Mouse (Mus musculus): ENCODE results near the gene Pklr. TPM values are rescaled to one million over a fixed set of nuclear protein-coding genes. Genes with fewer than 3 reads are reported as not detected.
A peak's percentile ranks its signal among the peaks of the same experiment; 100 is the strongest.

Pklr gene
- total RNA-seq (2017): 1.9 and 15.5 TPM in 2 replicates

- no peak for ATAC-seq (replicated peaks in 1 of 2; ENCODE audit: insufficient read depth in 1 of 2, low FRiP score in 2 of 2, low TSS enrichment in 1 of 2, low read depth in 1 of 2, poor library complexity in 2 of 2, severe bottlenecking in 2 of 2)
Observed at GRCm38 (mm10) chr3:89135958-89136357, at the start of gene Pklr. Pklr (plus strand) TSS chr3:89136142.

DNA sequence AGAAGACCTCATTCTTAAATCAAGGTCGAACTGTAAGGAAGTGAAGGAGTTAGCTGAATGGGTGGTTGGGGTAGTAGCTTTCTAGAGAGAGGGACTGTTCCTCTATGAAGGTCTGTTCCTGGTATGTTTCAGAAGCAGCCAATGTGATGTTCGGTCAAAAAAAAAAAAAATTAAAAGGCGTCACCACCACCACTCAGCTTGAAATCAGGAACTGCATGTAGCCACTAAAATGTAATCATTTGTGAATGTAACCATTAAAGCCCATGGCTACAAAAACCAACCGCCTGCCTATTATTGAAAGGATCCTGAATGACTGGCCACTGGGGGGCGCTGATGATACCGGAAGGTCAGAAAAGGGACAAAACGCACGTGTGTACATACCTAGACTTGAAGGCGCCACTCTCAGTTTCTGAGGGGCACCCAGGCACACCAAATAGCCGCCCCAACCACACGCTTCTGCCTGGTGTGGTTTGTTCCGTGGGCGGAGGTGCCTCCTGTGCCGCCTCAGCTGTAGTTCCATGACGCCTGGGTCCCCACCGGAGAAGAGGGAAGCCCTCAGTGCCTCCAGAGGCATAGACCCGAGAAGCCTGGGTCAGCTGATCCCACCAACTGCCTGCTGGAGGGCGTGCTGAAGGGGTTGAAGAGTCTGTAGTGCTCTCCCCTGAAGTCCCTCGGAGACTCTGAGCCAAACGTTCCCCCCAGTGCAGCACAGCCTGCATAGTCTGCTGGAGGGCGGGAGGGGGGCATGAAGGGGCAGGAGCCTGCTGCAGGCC is 48.4 kb upstream of the Pklr start:
- ATAC-seq (replicated peaks in 1 of 2; ENCODE audit: insufficient read depth in 1 of 2, low FRiP score in 2 of 2, low TSS enrichment in 1 of 2, low read depth in 1 of 2, poor library complexity in 2 of 2, severe bottlenecking in 2 of 2): peak; percentile 24 to 46; a peak in 3 of 4 replicates

DNA sequence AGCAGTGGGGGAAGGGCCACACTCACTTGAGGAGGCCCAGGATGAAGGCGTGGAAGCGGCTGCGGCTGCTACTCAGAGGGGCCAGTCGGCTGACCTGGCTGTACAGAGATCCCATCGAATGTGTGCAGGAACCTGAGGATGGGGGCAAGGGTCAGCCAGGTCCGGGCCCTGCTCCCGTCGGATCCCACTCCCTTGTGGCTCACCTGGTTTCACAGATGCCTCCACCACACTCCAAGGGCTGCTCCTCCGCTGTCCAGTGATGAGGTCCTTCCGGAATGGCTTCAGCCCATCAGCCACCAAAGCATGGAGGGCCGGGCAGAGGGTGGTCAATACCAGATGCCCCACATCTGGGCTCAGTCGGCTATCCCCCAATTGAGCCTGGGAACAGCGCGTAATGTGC is 47.0 kb upstream of the Pklr start:
- ATAC-seq (replicated peaks in 1 of 2; ENCODE audit: insufficient read depth in 1 of 2, low FRiP score in 2 of 2, low TSS enrichment in 1 of 2, low read depth in 1 of 2, poor library complexity in 2 of 2, severe bottlenecking in 2 of 2): no peak

- peak; percentile 85 to 89 for ATAC-seq (replicated peaks in 1 of 2; ENCODE audit: insufficient read depth in 1 of 2, low FRiP score in 2 of 2, low TSS enrichment in 1 of 2, low read depth in 1 of 2, poor library complexity in 2 of 2, severe bottlenecking in 2 of 2)
Observed at GRCm38 (mm10) chr3:89089882-89090591, 45.9 kb upstream of the Pklr start.

DNA sequence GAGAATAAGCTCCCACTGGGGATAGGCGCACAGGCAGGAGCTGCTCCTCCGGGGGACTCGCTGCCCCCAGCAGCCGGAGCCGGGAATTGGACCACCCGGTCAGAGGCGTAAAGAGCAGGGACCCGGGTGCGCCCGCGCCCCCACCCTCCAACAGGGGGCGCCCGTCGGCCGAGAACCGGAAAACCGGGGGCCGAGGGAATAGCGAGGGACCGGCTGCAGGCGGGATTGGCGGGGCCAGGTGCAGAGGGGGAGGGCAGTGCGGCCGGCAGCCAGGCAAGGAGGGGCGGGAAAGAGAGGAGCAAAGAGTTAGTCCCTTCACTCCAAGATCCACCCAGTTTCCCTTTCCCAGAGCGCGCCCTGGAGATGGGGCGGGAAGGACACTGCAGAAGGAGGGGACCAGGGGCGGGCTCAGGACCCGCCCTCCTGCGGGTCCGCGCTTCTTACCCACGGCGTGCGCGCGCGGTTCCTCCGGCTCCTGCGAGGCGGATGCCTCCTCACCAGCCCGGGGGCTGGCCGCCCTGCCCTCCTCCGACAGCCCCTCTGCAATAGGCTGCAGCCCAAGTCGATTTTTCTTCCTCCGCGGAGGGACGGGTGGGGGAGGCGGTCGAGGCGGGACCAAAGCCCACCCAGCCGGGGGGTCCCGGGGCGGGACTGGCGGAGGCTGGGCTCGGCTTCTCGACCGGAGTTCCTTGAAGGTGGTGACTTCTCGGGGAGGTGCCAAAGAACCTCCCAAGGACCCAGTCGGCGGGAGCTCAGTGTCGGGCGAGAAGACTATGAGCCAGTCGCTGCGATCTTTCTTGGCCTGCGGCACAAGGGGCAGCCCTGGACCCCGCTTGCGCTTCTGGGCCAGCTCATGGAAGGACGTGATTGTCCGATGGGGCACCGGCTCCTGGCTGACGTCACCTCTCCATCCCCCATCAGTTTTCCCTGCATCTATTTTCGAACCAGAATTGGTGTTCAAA is 45.0 kb upstream of the Pklr start:
- ATAC-seq (replicated peaks in 1 of 2; ENCODE audit: insufficient read depth in 1 of 2, low FRiP score in 2 of 2, low TSS enrichment in 1 of 2, low read depth in 1 of 2, poor library complexity in 2 of 2, severe bottlenecking in 2 of 2): no peak; a peak in 1 of 4 replicates

DNA sequence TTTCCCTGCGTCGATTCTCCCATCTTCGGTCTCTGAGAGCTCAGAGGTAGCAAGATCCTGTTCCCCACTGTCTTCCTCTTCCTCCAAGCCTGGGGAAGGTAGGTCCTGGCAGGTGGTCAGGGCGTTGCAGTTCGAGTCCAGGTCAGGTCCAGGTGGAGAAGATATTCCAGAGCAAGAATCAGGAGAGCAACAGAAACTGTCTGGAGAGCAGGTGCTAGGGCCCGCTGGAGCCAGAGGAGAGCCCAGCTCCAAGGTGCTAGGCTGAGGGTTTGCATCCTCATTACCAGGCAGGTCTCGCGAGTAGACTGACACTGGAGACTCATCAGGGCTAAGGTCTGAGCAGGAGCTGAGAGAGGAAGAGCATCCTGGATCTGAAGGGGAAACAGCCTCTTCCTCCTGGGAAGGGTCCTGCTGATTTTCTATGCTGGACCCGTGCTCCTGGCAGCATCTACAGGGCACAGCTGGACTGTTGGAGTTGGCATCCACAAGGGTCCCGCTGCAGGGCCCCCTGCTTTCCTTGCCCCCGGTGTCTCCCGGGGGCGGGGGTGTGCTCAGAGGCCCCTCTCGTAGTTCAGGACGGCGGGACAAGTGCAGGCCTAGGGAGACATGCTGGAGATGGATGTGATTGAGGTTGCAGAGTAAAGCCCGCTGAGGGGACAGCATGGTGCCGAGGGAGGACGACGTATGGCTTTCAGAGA is 44.0 kb upstream of the Pklr start:
- ATAC-seq (replicated peaks in 1 of 2; ENCODE audit: insufficient read depth in 1 of 2, low FRiP score in 2 of 2, low TSS enrichment in 1 of 2, low read depth in 1 of 2, poor library complexity in 2 of 2, severe bottlenecking in 2 of 2): no peak

- no peak for ATAC-seq (replicated peaks in 1 of 2; ENCODE audit: insufficient read depth in 1 of 2, low FRiP score in 2 of 2, low TSS enrichment in 1 of 2, low read depth in 1 of 2, poor library complexity in 2 of 2, severe bottlenecking in 2 of 2)
Observed at GRCm38 (mm10) chr3:89092509-89093090, 43.3 kb upstream of the Pklr start.

DNA sequence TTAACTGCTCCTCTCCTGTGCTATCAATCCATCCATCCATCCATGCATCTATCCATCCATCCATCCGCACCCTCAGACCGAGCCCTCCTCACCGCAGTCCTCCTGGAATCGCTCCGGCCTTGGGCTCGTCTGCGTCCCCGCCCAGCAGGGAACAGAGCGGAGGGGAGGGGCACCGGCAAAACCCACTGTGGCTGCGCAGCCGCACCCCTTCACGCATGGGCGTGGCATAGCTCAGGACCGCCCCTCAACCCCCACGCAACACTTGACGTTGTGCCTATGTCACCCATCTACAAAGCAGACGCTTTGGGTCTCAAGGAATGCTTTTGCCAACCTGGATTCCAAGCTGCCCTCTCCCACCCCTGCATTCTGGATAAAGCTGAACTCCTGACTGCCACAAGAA is 42.8 kb upstream of the Pklr start, which contains the start of gene Rusc1:
Gene Rusc1 (minus strand): TSS at position 137 of the 400 bp plus-strand sequence.
- peak; percentile 37 to 43; a peak in 3 of 4 replicates for ATAC-seq (replicated peaks in 1 of 2; ENCODE audit: insufficient read depth in 1 of 2, low FRiP score in 2 of 2, low TSS enrichment in 1 of 2, low read depth in 1 of 2, poor library complexity in 2 of 2, severe bottlenecking in 2 of 2)

DNA sequence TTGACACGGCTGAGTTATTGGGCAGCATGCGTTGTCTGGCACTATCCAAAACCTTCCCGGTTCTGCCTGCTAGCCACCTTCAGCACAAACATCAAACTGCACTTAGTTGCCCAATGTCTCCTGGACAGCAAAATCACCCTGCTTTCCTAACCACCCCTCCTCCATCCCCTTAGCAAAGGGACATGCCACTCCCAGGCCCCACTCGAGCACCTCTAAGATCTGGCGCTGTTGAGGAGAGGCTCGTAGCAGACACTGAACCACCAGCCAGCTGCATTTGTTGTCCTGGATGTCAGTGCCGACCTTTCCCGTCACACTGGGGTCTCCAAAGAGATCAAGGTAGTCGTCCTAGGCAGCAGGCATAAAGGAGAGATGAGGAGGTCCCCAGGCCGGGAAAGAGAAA is 41.9 kb upstream of the Pklr start:
- ATAC-seq (replicated peaks in 1 of 2; ENCODE audit: insufficient read depth in 1 of 2, low FRiP score in 2 of 2, low TSS enrichment in 1 of 2, low read depth in 1 of 2, poor library complexity in 2 of 2, severe bottlenecking in 2 of 2): no peak

GRCm38 (mm10) chr3:89100811-89101210 is 35.1 kb upstream of the Pklr start, which contains the start of gene Gm43738:
Gm43738 (minus strand) TSS chr3:89101099.
- no peak for ATAC-seq (replicated peaks in 1 of 2; ENCODE audit: insufficient read depth in 1 of 2, low FRiP score in 2 of 2, low TSS enrichment in 1 of 2, low read depth in 1 of 2, poor library complexity in 2 of 2, severe bottlenecking in 2 of 2)

GRCm38 (mm10) chr3:89101459-89101811 is 34.5 kb upstream of the Pklr start:
- peak in 1 of 2 experiments; percentile 20; a peak in 1 of 4 replicates for ATAC-seq (replicated peaks in 1 of 2; ENCODE audit: insufficient read depth in 1 of 2, low FRiP score in 2 of 2, low TSS enrichment in 1 of 2, low read depth in 1 of 2, poor library complexity in 2 of 2, severe bottlenecking in 2 of 2)

DNA sequence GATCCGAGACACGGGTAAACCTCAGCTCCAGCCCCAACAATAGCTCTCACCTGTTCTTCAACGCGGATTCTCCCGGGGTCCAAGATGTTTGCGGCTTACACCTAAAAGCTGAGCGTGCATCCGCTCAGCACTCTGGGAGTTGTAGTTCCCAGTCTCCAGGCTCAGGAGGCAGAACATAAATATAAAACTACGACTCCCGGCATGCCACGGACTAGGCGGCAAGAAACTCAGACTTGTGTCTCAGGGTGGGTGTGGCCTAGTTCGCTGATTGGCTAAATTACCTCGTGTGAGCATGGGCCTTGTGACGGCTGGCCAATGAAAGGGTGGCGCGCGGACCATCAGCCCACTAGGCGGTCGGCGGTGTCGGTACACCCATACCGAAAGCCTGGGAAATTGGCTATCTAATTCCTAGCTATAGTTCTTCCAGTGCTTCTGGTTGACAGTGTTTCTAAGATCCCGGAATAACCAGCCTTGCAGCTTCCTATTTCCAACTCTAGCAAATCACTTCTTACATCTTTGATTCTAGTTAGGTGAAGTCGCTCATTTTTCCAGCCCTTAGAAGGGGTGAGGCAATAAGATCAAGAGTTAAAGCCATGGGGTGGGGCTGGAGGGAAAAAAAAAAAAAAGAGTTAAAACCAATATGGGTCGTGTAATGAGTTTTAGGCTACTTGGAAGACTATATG is 34.0 kb upstream of the Pklr start, which contains the start of gene Fdps:
Gene Fdps (minus strand): TSS at position 148 of the 683 bp plus-strand sequence.
- ATAC-seq (replicated peaks in 1 of 2; ENCODE audit: insufficient read depth in 1 of 2, low FRiP score in 2 of 2, low TSS enrichment in 1 of 2, low read depth in 1 of 2, poor library complexity in 2 of 2, severe bottlenecking in 2 of 2): peak; percentile 99 to 100

- no peak for ATAC-seq (replicated peaks in 1 of 2; ENCODE audit: insufficient read depth in 1 of 2, low FRiP score in 2 of 2, low TSS enrichment in 1 of 2, low read depth in 1 of 2, poor library complexity in 2 of 2, severe bottlenecking in 2 of 2)
Observed at GRCm38 (mm10) chr3:89102495-89103290, 33.2 kb upstream of the Pklr start.

- ATAC-seq (replicated peaks in 1 of 2; ENCODE audit: insufficient read depth in 1 of 2, low FRiP score in 2 of 2, low TSS enrichment in 1 of 2, low read depth in 1 of 2, poor library complexity in 2 of 2, severe bottlenecking in 2 of 2): no peak
Observed at GRCm38 (mm10) chr3:89103291-89103595, 32.7 kb upstream of the Pklr start.

DNA sequence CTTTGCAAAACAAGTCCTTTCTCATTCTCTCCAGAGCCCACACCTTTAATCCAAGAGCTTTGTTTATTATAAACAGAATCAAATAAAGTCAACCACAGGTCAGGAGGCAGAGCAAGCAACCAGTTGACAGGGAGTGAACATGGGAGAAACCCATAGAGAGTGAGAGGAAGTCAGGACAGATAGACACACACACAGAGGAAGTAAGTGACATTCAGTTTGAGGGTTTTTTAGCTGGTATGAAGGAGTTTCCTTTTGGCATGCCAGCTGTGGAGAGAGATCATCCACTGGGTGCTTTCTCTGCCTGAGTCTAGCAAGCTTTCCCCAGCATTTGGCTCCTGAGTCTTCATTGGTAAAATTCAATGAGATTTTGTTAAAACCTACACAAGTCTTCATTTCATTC is 29.1 kb upstream of the Pklr start:
- no peak for ATAC-seq (replicated peaks in 1 of 2; ENCODE audit: insufficient read depth in 1 of 2, low FRiP score in 2 of 2, low TSS enrichment in 1 of 2, low read depth in 1 of 2, poor library complexity in 2 of 2, severe bottlenecking in 2 of 2)

DNA sequence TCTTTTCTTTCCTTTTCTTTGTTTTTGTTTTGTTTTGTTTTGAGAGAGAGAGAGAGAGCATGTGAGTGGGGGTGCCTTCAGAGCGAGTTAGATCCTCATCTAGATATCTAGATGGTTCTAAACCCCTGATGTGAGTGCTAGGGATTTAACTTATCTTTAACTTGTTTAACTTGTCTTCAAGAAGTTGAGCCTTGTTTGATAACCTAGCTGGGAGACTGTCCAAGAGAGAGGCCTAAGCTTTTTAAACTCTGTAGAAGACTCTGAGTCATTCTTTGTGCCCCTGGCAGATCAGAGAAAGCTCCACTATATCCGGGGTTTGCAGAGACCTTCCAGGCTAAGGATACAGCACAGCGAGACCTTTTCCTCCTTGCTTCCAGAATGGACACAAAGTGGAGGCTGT is 28.4 kb upstream of the Pklr start:
- no peak for ATAC-seq (replicated peaks in 1 of 2; ENCODE audit: insufficient read depth in 1 of 2, low FRiP score in 2 of 2, low TSS enrichment in 1 of 2, low read depth in 1 of 2, poor library complexity in 2 of 2, severe bottlenecking in 2 of 2)

Measured in hematopoietic stem cell, adult 5-6 weeks (primary cell).